Mouse (Mus musculus): ENCODE results near the gene Btbd19. TPM values are rescaled to one million over a fixed set of nuclear protein-coding genes. Genes with fewer than 3 reads are reported as not detected.

Btbd19 gene
- total RNA-seq, 2 experiments from 2014 or later = 15.6 to 19.1 TPM

DNA sequence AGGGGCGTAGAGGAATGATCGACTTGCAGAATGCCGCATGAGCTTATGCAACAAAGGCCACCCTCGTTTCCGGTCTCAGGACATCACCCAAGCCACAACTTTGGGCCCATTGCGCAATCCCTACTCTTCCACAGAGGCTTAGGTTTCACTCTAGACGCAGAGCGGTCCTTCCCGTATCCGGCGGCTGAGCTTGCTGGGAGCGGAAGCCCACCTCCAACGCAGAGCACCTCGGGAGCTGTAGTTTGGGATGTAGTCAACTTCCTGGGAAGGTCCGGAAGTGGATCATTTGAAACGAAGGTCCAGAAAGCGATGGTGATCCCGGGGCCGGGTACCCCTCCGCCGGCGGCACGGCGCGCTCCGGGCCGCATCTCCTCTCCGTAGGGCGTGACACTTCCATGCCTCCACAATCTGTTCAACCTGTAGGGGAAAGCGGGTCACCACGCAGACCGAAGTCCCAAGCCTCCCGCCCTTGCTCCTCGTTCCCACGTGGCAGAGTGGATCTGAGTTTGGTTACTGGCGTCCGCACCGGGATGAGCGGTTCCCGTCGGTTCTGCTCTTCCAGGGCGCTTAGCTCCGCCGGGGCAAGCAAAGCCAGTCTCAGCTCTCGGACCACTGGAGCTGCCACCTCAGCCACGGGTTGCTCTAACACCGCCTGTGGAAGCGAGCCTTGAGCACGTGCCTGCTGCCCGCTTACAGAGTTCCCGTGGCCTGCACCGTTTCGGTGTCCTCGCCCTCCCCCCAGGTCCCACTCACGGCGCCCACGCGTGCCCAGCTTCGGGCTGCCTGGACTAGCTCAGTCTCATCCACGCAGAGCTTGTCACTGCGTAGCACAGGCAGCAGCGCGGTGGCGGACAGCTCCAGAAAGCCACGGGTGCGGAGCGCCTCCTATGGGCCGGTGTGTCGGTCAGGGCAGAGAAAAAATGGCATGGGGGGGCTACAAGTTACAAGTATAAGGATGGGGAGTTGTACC is 4.8 kb downstream of the Btbd19 start:
- ATAC-seq (replicated peaks; ENCODE audit: low FRiP score, low TSS enrichment, poor library complexity, severe bottlenecking) = peak; percentile 84

GRCm38 (mm10) chr4:117120052-117120444 is 5.5 kb downstream of the Btbd19 start:
- no peak for ATAC-seq (replicated peaks; ENCODE audit: low FRiP score, low TSS enrichment, poor library complexity, severe bottlenecking)

GRCm38 (mm10) chr4:117119636-117120035 is 5.9 kb downstream of the Btbd19 start:
- no peak for ATAC-seq (replicated peaks; ENCODE audit: low FRiP score, low TSS enrichment, poor library complexity, severe bottlenecking)

GRCm38 (mm10) chr4:117117931-117118330 is 7.6 kb downstream of the Btbd19 start:
- ATAC-seq (replicated peaks; ENCODE audit: low FRiP score, low TSS enrichment, poor library complexity, severe bottlenecking) = no peak

GRCm38 (mm10) chr4:117115592-117115991 is 9.9 kb downstream of the Btbd19 start:
- no peak for ATAC-seq (replicated peaks; ENCODE audit: low FRiP score, low TSS enrichment, poor library complexity, severe bottlenecking)

- no peak for ATAC-seq (replicated peaks; ENCODE audit: low FRiP score, low TSS enrichment, poor library complexity, severe bottlenecking)
Observed at GRCm38 (mm10) chr4:117113237-117113636, 12.3 kb downstream of the Btbd19 start.

GRCm38 (mm10) chr4:117110985-117111384 is 14.5 kb downstream of the Btbd19 start:
- no peak for ATAC-seq (replicated peaks; ENCODE audit: low FRiP score, low TSS enrichment, poor library complexity, severe bottlenecking)

GRCm38 (mm10) chr4:117110249-117110648 is 15.3 kb downstream of the Btbd19 start:
- ATAC-seq (replicated peaks; ENCODE audit: low FRiP score, low TSS enrichment, poor library complexity, severe bottlenecking) = no peak

DNA sequence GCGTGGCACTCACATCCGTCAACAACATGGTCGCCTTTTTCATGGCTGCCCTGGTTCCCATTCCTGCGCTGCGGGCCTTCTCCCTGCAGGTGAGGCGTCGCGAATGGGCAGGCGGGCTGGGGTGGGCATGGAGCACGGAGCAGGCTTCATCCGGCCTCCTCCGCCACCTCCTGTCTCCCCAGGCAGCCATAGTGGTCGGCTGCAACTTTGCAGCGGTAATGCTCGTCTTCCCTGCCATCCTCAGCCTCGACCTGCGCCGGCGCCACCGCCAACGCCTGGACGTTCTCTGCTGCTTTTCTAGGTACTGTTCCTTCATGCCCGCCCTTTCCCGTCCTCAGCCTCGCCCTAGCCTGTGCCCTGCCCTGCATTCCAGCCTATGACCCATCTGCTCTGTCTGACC is 16.2 kb downstream of the Btbd19 start:
- no peak for ATAC-seq (replicated peaks; ENCODE audit: low FRiP score, low TSS enrichment, poor library complexity, severe bottlenecking)

DNA sequence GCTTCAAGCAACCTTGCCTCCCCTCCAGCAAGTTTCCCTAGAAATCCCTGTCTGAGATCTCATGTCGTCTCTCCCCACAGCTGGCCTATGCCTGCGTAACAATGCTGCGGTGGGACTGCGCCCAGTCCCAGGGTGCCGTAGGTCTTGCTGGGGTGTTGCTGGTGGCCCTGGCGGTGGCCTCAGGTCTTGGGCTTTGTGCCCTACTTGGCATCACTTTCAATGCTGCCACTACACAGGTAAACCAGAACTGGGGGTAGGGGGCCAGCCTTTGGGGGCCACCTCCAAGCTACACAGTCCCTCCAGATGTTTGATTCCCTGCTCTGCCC is 17.0 kb downstream of the Btbd19 start:
- ATAC-seq (replicated peaks; ENCODE audit: low FRiP score, low TSS enrichment, poor library complexity, severe bottlenecking) = no peak

GRCm38 (mm10) chr4:117107813-117108523 is 17.6 kb downstream of the Btbd19 start:
- no peak for ATAC-seq (replicated peaks; ENCODE audit: low FRiP score, low TSS enrichment, poor library complexity, severe bottlenecking)

DNA sequence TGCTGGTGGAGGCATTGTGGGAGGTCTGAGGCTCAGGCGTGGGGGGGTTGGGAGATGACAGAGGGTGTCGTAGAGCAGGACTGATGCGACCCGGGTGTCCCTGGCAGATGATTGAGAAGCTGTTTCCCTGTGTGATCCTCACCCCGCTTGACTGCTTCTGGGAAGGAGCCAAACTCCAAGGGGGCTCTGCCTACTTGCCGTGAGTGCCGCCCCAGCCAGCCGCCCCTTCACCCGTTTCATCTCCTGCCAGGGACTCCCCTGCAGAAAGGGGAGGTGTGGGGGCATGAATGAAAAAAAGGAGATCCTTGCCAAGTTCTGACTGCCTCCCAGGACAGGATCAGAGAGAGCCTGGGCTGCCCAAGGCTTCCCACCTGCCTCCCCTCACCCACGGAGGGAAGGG is 20.4 kb downstream of the Btbd19 start:
- no peak for ATAC-seq (replicated peaks; ENCODE audit: low FRiP score, low TSS enrichment, poor library complexity, severe bottlenecking)

DNA sequence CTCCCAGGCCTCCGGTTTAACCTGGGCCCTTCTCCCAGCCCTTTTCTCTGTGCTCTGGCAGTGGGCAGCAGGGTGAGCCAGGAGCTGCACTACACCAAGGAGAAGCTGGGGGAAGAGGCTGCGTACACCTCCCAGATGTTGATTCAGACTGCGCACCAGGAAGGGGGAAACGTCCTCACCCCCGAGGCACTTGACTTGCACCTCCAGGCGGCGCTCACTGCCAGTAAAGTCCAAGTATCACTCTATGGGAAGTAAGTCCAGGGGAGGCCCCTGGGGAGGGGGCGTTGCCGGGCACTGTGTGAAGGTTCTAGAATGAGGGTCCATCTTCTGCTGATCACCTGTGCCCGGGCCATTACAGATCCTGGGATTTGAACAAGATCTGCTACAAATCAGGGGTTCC is 20.9 kb downstream of the Btbd19 start:
- no peak for ATAC-seq (replicated peaks; ENCODE audit: low FRiP score, low TSS enrichment, poor library complexity, severe bottlenecking)

GRCm38 (mm10) chr4:117101218-117101617 is 24.3 kb downstream of the Btbd19 start:
- 0 out of 2 replicates have a peak, but pooled peaks have one; percentile 42 for ATAC-seq (replicated peaks; ENCODE audit: low FRiP score, low TSS enrichment, poor library complexity, severe bottlenecking)

DNA sequence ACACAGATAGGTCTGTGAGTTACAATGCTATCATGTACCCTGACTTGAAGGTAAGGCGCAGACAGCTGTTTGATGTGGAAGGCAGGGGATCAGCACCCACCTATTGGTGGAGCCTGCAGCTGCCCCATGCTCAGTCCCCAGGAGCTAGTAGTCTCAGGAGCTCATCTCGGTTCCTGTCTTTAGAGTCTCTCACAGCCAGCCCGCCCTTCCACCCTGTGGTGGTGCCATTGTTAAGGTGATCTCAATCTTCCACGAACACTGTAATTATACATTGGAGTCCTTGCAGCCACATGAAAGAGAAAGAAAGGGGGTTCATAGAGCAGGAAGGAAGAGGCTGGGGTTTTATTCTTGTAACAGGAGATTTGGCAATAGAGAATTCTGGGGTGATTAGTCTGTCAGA is 25.5 kb downstream of the Btbd19 start:
- no peak for ATAC-seq (replicated peaks; ENCODE audit: low FRiP score, low TSS enrichment, poor library complexity, severe bottlenecking)

GRCm38 (mm10) chr4:117098764-117099036 is 26.8 kb downstream of the Btbd19 start:
- ATAC-seq (replicated peaks; ENCODE audit: low FRiP score, low TSS enrichment, poor library complexity, severe bottlenecking) = no peak

- no peak for ATAC-seq (replicated peaks; ENCODE audit: low FRiP score, low TSS enrichment, poor library complexity, severe bottlenecking)
Observed at GRCm38 (mm10) chr4:117097969-117098763, 27.4 kb downstream of the Btbd19 start.

DNA sequence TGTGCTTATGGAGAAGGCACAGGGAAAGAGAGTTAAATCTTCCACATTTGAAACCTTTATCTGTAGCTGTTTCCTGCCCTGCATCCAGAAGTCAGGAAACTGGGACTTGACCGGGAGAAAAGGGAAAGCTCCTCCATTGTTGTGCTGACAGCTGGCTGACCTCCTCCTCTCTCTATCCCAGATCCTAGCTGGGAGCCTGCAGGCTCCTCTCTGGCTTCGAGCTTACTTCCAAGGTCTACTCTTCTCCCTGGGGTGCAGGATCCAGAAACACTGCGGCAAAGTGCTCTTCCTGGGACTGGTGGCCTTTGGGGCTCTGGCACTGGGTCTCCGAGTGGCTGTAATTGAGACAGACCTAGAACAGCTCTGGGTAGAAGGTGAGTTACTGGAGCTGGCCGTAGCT is 28.9 kb downstream of the Btbd19 start:
- no peak for ATAC-seq (replicated peaks; ENCODE audit: low FRiP score, low TSS enrichment, poor library complexity, severe bottlenecking)

DNA sequence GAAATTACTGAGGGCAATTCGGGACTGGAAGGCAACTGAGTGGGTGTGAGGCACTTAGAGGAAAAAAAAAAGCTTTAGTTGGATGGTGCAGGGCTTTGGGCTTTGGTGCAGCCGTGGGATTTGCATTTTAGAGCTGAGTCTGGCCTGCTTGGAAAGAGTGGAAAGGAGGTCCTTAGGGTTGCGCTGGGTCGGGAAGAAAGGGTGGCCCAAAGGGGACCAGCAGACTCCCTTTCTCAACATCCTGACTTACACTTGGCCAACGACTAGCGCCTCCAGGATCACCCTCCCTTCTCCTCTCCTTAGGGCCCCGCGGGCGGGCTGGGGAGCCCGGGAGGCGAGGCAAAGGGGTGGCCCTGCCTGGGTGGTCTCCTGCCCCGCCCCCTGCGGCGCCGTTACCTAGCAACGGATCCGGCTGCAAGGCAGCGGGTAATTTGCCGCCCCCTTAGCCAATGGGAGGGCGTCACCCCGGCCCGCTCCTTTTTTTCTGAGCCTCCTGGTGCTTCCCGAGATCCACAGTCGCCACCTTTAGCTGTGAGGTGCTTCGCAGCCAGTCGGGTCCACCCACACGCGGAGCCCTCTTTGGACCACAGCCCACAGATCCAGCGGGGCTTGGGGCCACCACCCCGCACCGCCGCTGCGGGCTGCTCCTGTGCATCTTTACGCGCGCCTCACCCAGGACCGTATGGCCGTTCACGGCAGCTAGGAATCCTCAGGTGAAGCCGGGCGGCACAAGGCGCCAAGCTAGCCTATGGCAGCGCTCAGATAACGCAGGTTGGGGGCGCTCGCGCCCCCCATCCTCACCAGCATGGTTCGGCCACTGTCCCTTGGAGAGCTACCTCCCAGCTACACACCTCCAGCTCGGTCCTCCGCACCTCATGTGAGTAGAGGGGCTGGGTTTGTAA is 29.7 kb downstream of the Btbd19 start, which contains the start of gene Ptch2:
Gene Ptch2, plus strand, starts transcription at position 525 of the 902 bp plus-strand sequence.
- ATAC-seq (replicated peaks; ENCODE audit: low FRiP score, low TSS enrichment, poor library complexity, severe bottlenecking) = peak; percentile 23; the same call in 1 of the 2 replicates

Measured in megakaryocyte-erythroid progenitor cell, adult 5-6 weeks (primary cell).